Mouse (Mus musculus) myocyte (in vitro differentiated cells): ENCODE results near the gene Apoa4.

Experiments
- POLR2A ChIP-seq: IDR thresholded peaks from one replicate; pipeline ENCODE4 v1.6.1; 2011; ENCODE audit warnings: low read depth, mild to moderate bottlenecking, control low read depth, moderate library complexity; ENCODE audit not compliant: insufficient read length
- POLR2AphosphoS2 ChIP-seq: IDR thresholded peaks from one replicate; pipeline ENCODE4 v1.6.1; 2011; ENCODE audit warnings: low read depth, control low read depth; ENCODE audit not compliant: insufficient read length

- TF ChIP-seq POLR2A (no peak), POLR2AphosphoS2 (no peak)
Observed at GRCm38 (mm10) chr9:46272070-46272469, 31.6 kb downstream of the Apoa4 start.
